Mouse (Mus musculus): ENCODE measurements around the gene Tbrg4.
"Not testable (repeated sequence)": the region's sequence is repeated elsewhere in the genome, so short reads cannot be mapped to it uniquely, and the experiment has no call there.

Tbrg4 gene

DNA sequence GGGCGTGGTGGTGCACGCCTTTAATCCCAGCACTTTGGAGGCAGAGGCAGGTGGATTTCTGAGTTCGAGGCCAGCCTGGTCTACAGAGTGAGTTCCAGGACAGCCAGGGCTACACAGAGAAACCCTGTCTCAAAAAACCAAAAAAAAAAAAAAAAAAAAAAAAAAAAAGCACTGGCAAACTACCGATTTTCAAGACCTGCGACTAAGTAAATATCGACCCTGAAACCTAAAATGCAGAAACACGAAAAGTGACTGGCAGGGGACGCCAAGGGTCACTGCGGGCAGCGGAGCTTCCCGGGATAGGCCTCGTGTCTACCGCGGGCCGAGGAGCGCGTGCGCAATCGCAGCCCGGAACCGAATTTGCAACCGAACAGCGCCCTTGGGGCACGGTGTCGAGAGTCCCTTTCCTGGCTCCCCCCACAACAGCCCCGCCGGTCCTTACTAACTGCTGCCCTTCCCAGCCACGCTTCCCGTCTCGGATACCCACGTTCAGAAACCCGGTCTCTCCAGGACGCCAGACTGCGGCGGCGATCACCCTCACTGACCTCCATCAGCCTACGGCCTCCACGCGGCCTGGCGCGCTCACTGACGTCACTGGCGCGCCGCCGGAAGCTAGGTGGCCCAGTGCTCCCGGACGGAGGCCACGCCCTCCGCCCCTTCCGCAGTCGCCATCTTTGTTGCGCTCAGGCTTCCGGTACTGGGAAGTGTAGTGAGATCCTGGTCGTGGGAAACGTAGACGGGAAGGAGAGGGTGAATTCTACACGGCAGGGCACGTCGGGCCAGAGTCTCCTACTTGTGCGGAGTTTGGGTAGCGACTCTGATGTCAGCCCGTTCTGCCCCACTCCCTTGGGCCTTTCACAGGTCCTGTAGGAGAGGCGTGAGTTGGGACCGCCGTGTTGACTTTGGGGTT lies at the start of gene Tbrg4:
TSS of gene Tbrg4 (minus strand) at position 590 of the 910 bp plus-strand sequence.
- DNase-seq (ENCODE audit: low spot score) = peak; percentile 97

DNA sequence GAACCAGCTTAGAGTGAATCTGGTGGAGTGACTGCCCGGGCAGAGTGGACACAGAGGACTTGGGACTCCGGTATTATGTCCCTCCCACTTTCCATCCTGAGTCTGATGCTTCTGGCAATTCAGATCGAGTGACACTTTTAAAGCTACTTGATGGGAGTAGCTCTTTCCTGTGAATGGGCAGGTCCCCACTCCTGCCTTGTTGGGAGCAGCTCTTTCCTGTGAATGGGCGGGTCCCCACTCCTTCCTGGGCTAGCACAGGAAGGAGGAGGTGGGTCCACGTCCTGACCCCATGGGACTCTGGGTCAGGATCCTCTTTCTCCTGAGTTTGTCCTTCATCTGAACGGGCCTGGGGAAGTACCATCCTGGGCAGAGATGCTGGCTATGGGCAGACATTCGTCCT lies 49.5 kb upstream of the Tbrg4 start:
- no peak for DNase-seq (ENCODE audit: low spot score)

DNA sequence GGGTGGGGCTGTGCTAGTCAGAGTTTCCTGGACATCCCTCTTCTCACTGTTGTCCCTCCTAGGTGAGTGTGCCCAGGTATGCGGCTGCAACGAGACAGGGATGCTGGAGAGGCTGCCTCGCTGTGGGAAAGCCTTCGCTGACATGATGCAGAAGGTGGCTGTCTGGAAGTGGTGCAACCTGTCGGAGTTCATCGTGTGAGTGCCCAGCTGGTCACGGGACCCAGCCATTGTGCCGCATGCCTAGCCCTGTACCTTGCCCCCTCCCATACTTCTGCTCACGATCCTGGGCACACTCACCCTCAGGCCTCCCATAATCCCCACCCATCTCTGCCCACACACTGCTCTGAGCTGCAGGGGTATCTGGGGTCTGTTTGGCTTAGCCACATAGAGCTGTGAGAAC lies 48.8 kb upstream of the Tbrg4 start:
- DNase-seq (ENCODE audit: low spot score) = no peak

DNA sequence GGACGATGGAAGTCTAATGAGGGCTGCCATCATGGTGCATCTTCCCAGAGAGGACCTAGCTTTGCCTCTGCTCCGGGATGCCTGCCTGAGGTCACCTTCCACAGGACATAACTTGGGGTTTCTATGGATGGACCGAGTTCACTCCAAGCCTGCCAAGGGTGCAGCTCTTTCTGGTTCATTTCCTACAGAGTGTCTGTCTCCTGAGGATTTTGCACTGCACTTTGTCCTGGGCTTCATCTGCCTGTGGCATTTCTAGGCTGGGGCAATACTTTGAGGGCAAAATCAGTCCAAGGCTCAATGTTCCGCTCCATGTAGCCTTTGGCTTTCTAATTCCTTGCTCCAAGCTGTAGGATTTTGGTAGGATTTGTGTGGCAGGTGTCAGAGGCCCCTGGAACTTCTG lies 45.0 kb upstream of the Tbrg4 start:
- no peak for DNase-seq (ENCODE audit: low spot score)

DNA sequence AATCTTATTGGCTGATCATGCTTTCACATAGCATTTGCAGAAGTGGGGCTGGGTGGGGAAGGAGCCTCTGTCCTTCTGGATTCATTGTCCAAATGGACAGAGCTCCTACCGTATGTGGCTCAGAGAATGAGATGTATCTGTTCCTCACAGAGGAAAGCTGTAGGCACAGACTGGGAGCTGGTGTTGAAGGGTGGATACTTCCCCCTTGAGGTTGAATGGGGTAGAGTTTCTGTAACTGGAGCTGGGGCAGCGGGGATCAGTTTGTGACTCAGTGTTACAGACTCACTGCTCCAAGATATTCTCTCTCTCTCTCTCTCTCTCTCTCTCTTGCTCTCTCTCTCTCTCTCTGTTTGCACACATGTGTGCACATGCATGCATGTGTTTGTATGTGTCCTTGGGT lies 44.2 kb upstream of the Tbrg4 start:
- DNase-seq (ENCODE audit: low spot score) = no peak

DNA sequence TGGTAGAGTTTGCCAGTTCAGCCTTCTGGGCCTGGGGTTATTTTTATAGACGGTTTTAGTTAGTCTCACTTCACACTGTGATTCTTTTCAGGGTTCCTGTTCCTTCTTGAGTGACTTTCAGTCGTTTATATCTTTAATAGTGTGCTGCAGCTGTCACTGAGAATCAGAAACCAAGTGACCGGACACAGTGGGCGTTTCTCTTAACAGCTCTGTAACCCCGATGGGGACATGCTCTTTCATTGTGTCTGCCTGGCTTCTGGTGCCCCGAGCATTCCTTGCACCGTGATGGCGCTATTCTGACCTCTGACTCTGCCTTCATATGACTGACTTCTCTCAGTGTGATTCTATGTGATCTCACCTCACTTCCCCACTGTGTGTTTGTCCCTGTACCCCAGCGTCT lies 43.2 kb upstream of the Tbrg4 start:
- DNase-seq (ENCODE audit: low spot score) = peak; percentile 49

DNA sequence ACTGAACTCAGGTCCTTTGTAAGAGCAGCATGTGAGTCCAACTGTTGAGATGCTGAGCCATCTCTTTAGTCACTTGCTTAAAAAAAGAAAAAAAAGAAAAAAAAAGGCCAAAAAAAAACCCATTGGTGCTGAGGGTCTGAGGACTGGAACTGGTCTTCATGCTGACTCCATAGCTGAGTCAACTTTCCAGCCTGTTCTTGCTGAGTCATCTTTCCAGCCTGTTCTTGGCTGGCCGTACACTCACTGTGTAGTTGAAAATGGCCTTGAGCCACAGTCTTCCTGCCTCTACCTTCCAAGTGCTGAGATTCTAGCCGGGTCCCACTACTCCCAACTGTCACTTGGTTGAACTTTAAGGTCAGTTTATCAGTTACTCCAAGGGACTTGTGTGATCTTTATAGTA lies 40.8 kb upstream of the Tbrg4 start:
- no peak for DNase-seq (ENCODE audit: low spot score)

DNA sequence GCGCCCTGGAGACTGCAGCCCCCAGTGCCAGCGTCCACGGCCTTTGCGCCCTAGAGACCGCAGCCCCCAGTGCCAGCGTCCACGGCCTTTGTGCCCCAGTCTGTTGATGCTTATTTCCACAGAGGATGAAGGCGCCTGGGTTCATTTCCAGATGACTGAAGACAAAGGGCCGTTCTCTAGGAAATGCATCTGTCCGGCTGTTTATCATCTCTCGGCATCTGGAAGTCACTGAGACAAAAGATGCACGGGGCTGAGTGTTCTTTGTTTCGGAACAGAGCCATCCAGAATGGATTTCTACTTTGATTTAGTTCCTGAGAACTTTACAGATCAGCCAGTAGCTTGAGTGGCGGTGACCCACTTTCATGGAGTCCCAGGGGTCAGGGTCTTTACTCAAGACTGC lies 35.3 kb upstream of the Tbrg4 start:
- DNase-seq (ENCODE audit: low spot score) = peak; percentile 43

DNA sequence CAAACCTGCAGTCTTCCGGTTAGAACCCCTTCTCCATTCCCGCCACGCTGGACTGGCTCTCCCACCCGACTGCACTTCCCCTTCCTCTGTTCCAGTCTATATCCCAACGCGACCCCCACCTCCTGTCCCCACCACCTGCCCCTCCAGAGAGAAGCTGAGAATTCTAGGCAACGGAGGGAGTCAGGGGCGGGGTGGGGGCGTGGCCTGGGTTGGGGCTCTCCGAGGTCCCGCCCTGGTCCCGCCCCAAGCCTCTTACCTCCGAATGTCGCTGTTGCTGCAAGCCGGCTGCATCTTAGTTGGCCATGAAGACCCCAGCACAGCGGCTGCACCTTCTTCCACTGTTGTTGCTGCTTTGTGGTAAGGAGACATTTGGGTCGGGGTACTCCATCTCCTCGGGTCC lies 32.4 kb upstream of the Tbrg4 start, which contains the start of gene Ramp3:
TSS of gene Ramp3 (plus strand) at position 251 of the 400 bp plus-strand sequence.
- peak; percentile 82 for DNase-seq (ENCODE audit: low spot score)

DNA sequence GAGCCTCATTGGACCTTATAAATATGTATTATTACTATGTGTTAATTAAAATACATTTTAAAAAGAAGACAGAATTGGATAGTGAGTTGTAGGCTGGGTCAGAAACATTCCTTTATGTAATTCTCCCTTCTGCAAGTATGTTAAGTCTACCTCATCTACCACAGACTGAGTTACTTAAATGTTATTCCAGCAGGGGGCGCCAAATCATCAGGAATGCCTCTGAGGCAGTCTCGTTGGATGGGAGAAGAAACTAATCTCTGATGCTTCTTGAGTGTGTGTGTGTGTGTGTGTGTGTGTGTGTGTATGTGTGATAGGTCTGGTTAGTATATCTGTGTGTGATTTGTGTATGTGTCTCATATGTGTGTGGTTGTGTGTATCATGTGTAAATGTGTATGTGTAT lies 29.0 kb upstream of the Tbrg4 start:
- DNase-seq (ENCODE audit: low spot score) = peak; percentile 96

DNA sequence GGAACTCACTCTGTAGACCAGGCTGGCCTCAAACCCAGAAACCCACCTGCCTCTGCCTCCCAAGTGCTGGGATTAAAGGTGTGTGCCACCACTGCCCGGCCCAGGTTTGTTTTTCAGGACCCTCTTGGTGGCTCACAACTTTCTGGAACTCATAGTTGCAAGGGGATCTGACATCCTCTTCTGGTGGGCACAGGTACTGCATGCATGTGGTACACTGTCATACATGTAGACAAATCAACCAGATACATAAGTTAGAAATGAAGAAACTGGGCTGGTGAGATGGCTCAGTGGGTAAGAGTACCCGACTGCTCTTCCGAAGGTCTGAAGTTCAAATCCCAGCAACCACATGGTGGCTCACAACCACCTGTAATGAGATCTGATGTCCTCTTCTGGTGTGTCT lies 27.1 kb upstream of the Tbrg4 start:
- DNase-seq (ENCODE audit: low spot score) = not testable (repeated sequence)

DNA sequence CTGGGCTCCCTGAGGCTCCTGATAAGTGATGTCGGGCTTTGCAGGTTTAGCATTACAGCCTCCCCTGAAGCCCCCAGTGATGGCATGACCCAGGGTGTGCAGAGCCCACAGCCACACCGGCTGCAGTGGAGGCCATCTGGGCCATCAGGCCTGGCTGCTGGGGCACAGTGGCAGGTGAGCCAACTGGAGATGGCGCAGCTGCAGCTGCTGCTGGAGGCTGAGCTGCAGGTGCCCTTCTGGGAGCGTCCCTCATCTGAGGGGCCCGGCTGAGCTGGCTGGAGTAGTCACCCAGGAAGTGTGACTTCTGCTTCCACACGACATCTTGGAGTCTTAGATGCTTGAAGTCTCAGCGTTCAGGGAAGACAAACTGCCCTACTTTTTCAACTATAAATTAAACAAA lies 24.7 kb upstream of the Tbrg4 start:
- DNase-seq (ENCODE audit: low spot score) = no peak

DNA sequence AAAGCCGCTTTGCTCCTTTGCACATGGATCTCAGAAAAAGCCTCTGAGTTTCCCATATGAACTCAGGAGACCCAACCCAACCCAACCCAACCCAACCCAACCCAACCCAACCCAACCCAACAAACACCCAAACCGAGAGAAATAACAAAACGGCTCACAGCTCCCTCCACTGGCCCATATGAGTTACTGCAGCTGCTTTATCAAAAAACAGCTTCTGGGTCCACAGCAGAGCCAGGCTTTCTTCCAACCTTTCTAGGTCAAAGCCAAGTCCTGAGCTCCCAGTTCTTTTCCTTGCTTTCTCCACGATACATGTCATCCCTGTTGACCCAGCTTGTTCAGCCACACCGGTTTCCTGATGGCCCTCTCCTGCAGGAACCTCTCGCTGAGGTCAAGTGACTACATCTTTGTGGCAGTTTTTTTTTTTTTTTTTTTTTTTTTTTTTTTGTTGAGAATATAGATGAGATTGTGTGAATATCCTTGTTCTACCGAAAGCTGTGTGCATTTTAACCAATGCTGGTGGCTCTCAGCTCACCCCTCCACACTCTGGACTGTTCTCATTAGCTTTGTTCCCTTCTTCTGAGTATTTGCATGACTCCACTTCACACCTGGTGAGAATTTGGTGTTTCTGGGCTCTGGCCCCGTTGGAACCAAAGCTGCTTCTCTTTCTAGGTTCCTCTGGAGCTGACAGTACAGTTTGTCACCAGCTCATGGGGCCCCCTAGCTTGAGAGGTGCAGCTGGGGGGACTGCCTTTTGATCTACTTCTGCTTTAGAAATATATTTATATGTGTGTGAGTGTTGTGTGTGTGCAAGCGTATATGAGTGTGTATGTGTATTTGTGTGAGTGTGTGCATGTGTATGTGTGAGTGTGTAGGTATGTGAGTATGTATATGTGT lies 22.2 kb upstream of the Tbrg4 start:
- no peak for DNase-seq (ENCODE audit: low spot score)

DNA sequence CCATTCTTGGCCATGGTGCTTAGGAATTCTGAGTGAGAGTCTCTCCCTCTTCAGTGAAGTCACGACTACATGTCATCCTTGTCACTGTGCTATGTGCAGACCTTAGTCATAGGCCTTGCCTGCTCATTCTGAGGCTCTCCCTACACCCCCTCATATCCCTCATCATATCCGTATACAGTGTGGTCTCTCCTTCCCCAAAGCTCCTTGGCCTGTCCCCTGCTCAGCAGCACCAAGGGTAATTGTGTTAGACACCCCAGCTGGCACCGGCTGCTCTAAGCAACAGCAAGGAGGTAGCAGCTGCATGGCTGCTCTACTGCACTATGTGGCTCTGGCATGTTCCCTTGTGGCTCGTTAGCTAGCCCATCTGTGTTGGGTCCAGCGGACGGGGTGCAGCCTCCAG lies 18.7 kb upstream of the Tbrg4 start:
- DNase-seq (ENCODE audit: low spot score) = peak; percentile 42

DNA sequence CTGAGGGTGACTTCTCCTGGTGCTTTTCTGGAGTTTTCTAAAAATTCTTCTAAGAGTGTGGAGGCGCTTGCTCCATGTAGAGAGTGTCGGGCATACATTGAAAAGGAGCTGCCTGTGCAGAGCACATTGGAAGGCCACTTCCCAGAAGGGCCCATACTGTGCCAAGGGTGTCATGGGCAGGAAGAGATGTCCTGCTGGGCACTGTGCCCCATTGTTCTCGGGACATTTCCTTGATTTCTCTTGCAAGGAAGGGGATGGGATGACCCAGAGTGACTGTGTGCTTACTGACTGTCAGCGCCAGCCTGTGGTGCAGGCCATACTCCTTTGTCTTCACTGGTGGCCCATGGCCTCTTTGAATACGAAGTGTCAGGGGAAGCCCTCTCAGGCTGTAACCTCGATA lies 13.2 kb upstream of the Tbrg4 start:
- no peak for DNase-seq (ENCODE audit: low spot score)

DNA sequence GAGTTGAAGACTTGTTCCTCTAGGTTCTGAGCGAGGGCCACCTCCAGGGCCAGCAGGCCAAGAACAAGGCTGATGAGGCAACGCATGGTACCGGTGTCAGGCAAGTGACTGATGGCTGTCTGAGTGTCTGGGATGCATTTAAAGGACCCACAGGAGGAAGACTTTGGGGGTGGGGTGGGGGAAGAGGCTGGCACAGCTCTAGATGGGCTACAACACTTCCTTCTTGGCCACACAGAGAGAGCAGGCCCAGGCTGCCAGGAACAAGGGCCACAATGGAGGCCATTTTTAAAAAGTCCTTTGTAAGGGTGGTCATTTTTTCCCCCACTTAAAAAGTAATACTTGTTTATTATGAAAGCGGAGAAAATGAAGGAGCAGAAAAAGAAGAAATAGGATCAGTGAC lies 12.7 kb upstream of the Tbrg4 start, which contains the start of gene Wap:
TSS of gene Wap (minus strand) at position 101 of the 400 bp plus-strand sequence.
- DNase-seq (ENCODE audit: low spot score) = no peak

DNA sequence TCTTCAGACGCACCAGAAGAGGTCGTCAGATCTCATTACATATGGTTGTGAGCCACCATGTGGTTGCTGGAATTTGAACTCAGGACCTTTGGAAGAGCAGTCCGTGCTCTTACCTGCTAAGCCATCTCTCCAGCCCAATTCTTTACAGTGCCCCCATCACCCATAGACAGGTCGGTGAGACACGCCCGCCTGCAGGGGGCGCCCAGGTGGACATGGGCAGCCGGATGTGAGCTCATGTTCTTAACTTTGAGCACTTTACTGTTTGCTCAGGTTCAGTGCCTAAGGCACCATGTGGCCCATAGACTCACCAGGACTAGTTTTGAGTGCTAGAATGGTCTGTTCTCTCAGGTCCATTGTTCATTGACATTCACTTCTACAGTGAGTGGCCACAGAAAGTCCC lies 10.3 kb upstream of the Tbrg4 start:
- no peak for DNase-seq (ENCODE audit: low spot score)

DNA sequence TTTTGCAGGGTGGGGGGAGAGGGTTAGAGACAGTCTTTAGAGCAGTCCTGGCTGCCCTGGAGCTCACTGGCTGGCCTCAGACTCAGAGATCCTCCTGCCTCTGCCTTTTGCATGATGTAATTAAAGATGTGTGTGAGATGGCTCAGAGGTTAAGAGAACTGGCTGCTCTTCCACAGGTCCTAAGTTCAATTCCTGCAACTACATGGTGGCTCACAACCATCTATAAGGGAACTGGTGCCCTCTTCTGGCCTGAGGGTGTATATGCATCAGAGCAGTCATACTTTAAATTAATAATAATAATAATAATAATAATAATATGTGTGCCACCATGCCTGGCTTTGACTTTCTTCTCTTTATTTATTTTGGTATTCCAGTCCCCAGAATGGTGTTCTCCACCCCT lies 3.8 kb upstream of the Tbrg4 start:
- peak; percentile 61 for DNase-seq (ENCODE audit: low spot score)

DNA sequence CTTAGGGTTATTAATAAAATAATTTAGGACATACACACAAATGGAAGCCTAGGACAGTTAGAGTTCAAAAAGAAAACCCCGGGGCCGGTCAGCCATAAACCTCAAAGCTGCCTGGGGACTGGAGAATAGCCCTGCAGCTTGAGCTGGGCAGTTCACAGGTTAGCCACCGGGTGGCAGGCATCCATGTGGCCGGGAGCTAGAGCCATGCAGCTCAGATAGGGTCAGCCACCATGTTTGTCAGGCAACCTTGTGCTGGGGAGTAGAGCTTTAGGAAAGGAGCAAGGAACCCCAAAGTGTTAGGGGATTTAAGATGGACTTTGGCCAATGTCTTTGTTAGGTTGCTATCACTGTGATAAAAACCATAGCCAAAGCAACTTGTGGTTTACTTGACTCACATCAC lies 2.7 kb upstream of the Tbrg4 start:
- peak; percentile 75 for DNase-seq (ENCODE audit: low spot score)

DNA sequence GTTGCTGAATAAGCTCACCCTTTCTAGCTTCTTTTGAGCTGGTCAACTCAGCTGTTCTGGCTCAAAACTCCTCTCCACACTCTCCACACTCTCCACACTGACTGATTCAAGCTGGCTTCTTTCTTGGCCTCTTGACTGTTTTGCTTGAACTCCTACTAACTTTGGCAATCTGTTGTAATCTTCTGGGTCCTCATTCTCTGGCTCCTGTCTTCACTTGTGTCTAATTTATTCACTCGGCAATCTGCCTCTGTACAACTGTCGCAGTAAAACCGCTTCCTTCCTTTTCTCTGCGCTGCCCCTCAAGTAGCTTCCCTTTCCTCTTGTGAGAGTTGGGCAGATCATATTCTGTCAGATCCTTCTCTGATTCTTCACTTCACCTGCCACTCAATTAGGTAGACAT lies 1.9 kb upstream of the Tbrg4 start:
- no peak for DNase-seq (ENCODE audit: low spot score)

DNA sequence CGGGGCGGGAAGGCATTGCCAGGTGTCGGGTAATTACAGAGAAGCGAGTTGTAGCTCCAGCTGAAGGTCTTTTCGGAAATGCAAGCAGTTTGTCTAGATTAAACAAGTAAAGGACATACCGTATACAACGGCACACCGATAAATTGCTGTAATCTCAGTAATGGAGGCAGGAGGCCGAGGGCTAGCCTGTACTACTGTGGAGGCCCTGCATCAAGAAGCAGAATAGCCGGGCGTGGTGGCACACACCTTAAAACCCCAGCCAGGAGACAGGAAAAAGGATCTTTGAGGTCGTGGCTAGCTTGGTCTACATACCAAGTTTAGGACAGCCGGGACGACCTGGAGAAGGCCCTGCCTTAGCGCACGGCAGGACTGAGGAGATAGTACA lies 513 bp upstream of the Tbrg4 start:
- DNase-seq (ENCODE audit: low spot score) = no peak

DNA sequence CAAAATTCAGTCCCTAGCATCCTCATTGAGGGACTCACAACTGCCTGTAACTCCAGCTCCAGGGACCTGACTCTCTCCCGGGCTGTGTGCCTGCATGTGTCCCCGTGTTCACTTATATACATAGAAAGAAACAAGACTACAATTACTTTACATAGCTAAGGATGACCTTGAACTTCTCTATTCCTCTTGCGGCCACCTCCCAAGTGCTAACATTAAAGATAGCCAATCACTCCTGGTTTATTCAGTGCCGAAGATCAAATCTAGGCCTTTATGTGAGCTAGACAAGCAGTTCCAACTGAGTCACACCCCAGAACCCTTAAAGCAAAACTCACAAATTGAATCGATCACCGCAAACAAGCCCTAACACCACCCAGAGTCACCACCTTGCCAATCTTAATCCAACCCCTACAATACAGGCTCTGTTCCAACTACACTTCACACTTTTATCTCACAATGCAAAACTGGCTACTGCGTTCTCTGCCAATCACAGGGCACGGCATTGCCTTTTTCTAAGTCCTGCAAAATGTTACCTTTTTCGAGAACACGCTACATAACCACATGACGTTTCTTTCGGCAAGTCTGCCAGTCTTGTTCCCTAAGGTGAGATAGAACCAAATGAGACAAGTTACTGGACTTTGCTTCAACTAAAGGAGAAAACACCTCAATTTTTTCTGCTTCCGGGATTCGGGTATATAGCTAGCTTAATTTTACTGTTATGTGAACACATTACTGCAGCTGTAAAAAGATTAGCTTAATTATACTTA lies 1.1 kb downstream of the Tbrg4 start:
- DNase-seq (ENCODE audit: low spot score) = no peak
